Mouse (Mus musculus): Measurements from ENCODE around the gene Mbtps1. TPM values are rescaled to one million over a fixed set of nuclear protein-coding genes. Genes with fewer than 3 reads are reported as not detected.

The Mbtps1 gene
- polyA plus RNA-seq, 1 experiment from 2014 or later = 50.0 TPM

DNA sequence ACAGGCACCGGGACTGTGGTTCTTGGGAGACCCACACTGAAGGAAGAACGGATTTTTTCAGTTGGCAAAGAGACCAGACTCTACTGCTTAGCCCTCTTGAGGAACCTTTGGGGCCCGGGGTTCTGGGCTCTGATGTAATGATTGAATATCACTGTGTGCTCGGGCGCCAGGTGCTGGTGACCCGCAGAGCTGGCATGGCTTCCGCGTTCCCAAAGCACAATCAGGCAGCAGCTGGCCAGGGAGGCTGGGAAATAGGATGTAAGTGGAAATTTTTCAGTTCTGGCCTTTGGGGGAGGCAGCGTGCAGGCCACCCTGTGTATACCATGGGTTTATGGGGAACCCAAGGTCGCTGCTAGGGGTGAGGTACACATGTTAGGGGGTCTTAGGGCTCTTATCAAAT is 91.7 kb downstream of the Mbtps1 start:
- Histone ChIP-seq H3K36me3 (ENCODE audit: control insufficient read depth, insufficient read depth, low read length) (no peaks in the 10 kb centered on the region), H3K27ac (ENCODE audit: low read depth, low read length) (no peak overlapping the region), H3K9ac (ENCODE audit: low read length) (no peak overlapping the region), H3K9me3 (replicated peaks; ENCODE audit: control insufficient read depth, low read length) (no peaks in the 10 kb centered on the region), H3K27me3 (replicated peaks; ENCODE audit: control insufficient read depth, insufficient read depth, low read length) (0 out of 2 replicates have a peak, but pooled peaks cover 3% of the 10 kb centered on the region), H3K4me2 (ENCODE audit: low read length) (no peak overlapping the region), H3K4me1 (ENCODE audit: control insufficient read depth, insufficient read depth, low read length) (peaks cover 23% of the 10 kb centered on the region), H3K4me3 (ENCODE audit: low read depth, low read length) (no peak overlapping the region)
- 79% methylated on average over 10 of the region's 10 CpGs for WGBS
- no peak for ATAC-seq
- peak; percentile 37 for DNase-seq (ENCODE audit: low spot score)

DNA sequence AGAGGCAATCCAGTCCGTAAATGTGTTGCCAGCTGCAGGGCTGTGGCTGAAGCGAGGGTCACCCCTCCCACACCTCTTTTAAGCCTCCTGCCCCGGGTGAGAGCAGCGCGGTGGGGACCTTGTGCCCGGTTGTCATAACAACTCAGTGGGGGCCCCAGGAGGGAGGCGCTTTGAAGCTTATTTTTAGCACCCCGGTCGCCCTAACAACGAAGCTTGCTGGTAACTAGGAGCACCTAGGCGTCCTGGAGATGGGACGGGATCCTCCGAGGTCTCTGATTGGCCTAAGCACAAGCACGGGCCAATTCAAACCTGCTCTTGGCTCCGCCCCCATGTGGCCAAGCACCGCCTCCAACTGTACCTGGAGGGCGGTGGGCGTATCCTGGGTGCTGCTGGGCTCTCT is 92.4 kb downstream of the Mbtps1 start:
- ATAC-seq = peak; percentile 17; the same call in 1 of the 2 replicates
- no peak overlapping the region for H3K9ac ChIP-seq (ENCODE audit: low read length)
- no peak overlapping the region for H3K4me3 ChIP-seq (ENCODE audit: low read depth, low read length)
- no peaks in the 10 kb centered on the region for H3K36me3 ChIP-seq (ENCODE audit: control insufficient read depth, insufficient read depth, low read length)
- H3K27me3 ChIP-seq (replicated peaks; ENCODE audit: control insufficient read depth, insufficient read depth, low read length) = 0 out of 2 replicates have a peak, but pooled peaks cover 3% of the 10 kb centered on the region
- 2% methylated on average over 18 of the region's 18 CpGs for WGBS
- H3K9me3 ChIP-seq (replicated peaks; ENCODE audit: control insufficient read depth, low read length) = no peaks in the 10 kb centered on the region
- peaks cover 29% of the 10 kb centered on the region for H3K4me1 ChIP-seq (ENCODE audit: control insufficient read depth, insufficient read depth, low read length)
- peak; percentile 59 for DNase-seq (ENCODE audit: low spot score)
- no peak overlapping the region for H3K27ac ChIP-seq (ENCODE audit: low read depth, low read length)
- H3K4me2 ChIP-seq (ENCODE audit: low read length) = peak overlapping the region; percentile 26

DNA sequence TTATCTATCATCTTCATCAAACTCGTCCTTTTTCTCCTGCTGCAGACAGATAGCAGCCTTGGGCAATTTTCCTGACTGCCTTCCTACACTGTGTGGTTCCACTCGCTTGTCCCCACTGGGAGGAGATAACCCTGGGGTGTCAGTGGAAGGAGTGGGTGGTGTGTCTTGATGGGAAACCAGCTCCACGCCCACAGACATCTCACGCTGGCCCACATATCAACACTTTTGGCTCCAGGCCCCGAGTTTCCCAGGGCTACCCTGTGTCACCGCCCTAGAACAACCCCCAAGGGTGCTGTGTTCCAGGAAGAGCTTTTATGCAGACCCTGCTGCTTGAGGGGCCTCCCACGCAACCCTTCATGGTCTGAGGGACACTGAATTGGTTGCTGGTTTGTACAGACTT is 94.8 kb downstream of the Mbtps1 start:
- H3K4me2 ChIP-seq (ENCODE audit: low read length) = no peak overlapping the region
- H3K27ac ChIP-seq (ENCODE audit: low read depth, low read length) = no peak overlapping the region
- no peak overlapping the region for H3K9ac ChIP-seq (ENCODE audit: low read length)
- peaks cover 36% of the 10 kb centered on the region for H3K4me1 ChIP-seq (ENCODE audit: control insufficient read depth, insufficient read depth, low read length)
- no peaks in the 10 kb centered on the region for H3K36me3 ChIP-seq (ENCODE audit: control insufficient read depth, insufficient read depth, low read length)
- 0 out of 2 replicates have a peak, but pooled peaks cover 3% of the 10 kb centered on the region for H3K27me3 ChIP-seq (replicated peaks; ENCODE audit: control insufficient read depth, insufficient read depth, low read length)
- no peaks in the 10 kb centered on the region for H3K9me3 ChIP-seq (replicated peaks; ENCODE audit: control insufficient read depth, low read length)
- DNase-seq (ENCODE audit: low spot score) (peak; percentile 37), ATAC-seq (peak; percentile 37)
- no peak overlapping the region for H3K4me3 ChIP-seq (ENCODE audit: low read depth, low read length)
- WGBS = 47% methylated on average over 7 of the region's 7 CpGs

DNA sequence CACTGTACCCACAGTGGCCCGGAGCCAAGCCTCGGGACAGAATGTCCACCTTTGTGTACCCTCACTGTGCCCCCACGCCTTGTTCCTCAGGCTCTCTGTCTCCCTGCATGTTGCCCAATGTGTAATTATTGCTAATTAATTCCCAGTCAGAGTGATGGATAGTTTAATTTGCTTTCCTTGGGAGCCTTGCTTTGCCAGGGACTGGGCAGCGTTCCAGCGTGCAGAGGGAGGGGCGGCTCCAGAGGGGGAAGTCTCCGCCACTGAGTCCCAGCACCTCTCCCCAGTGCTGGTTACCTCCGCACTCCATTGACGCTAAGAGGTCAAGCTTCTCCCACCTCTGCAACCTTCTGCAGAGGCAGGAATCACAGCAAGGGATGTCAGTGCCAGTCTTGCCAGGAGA is 97.2 kb downstream of the Mbtps1 start:
- peak; percentile 91 for DNase-seq (ENCODE audit: low spot score)
- H3K9ac ChIP-seq (ENCODE audit: low read length) = no peak overlapping the region
- no peaks in the 10 kb centered on the region for H3K36me3 ChIP-seq (ENCODE audit: control insufficient read depth, insufficient read depth, low read length)
- 0 out of 2 replicates have a peak overlapping the region, but pooled peaks have one; percentile 11 for H3K27ac ChIP-seq (ENCODE audit: low read depth, low read length)
- 0 out of 2 replicates have a peak, but pooled peaks cover 3% of the 10 kb centered on the region for H3K27me3 ChIP-seq (replicated peaks; ENCODE audit: control insufficient read depth, insufficient read depth, low read length)
- 10% methylated on average over 9 of the region's 9 CpGs for WGBS
- peaks cover 30% of the 10 kb centered on the region for H3K4me1 ChIP-seq (ENCODE audit: control insufficient read depth, insufficient read depth, low read length)
- no peaks in the 10 kb centered on the region for H3K9me3 ChIP-seq (replicated peaks; ENCODE audit: control insufficient read depth, low read length)
- no peak overlapping the region for H3K4me3 ChIP-seq (ENCODE audit: low read depth, low read length)
- peak; percentile 70 for ATAC-seq
- no peak overlapping the region for H3K4me2 ChIP-seq (ENCODE audit: low read length)

DNA sequence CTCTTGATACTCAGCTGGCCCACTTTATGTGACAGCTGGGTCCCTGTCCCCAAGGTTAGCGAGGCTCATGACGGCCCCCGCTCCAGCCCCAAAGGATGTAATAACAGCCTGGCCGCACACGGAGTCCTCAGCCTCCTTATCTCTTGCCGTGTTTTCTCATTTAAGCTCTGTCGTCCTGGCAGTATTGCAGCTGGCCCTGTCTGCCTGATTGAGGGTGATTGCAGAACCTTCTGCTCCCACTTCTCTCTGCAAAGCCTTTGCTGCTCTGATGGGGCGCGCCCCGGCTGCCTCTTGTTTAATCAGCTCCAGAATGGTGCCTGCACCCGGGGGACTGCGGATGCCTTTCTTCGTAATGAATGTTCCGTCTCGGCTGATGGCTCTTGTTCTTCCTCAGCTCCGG is 98.8 kb downstream of the Mbtps1 start:
- ATAC-seq (peak; percentile 43; the same call in 1 of the 2 replicates), DNase-seq (ENCODE audit: low spot score) (peak; percentile 74)
- WGBS = 43% methylated on average over 16 of the region's 16 CpGs
- Histone ChIP-seq H3K4me2 (ENCODE audit: low read length) (no peak overlapping the region), H3K27ac (ENCODE audit: low read depth, low read length) (peak overlapping the region; percentile 67; the same call in 1 of the 2 replicates), H3K9me3 (replicated peaks; ENCODE audit: control insufficient read depth, low read length) (no peaks in the 10 kb centered on the region), H3K9ac (ENCODE audit: low read length) (0 out of 2 replicates have a peak overlapping the region, but pooled peaks have one; percentile 1), H3K27me3 (replicated peaks; ENCODE audit: control insufficient read depth, insufficient read depth, low read length) (0 out of 2 replicates have a peak, but pooled peaks cover 3% of the 10 kb centered on the region), H3K36me3 (ENCODE audit: control insufficient read depth, insufficient read depth, low read length) (no peaks in the 10 kb centered on the region), H3K4me1 (ENCODE audit: control insufficient read depth, insufficient read depth, low read length) (peaks cover 19% of the 10 kb centered on the region), H3K4me3 (ENCODE audit: low read depth, low read length) (no peak overlapping the region)

Other genes starting within 250 kb of the Mbtps1 start
- gene Hsbp1, start 214.2 kb downstream of the Mbtps1 start, polyA plus RNA-seq (2014; fragmentation: Nextera tagmentation; extraction: Ambion mirVana) = 593 and 648 TPM in 2 replicates
- gene Mlycd, start 163.9 kb downstream of the Mbtps1 start, polyA plus RNA-seq (2014; fragmentation: Nextera tagmentation; extraction: Ambion mirVana) = 12.3 and 16.6 TPM in 2 replicates
- 0.15 and 0.28 TPM in 2 replicates for gene Osgin1, start 124.6 kb downstream of the Mbtps1 start, polyA plus RNA-seq (2014; fragmentation: Nextera tagmentation; extraction: Ambion mirVana)
- 16.9 and 19.5 TPM in 2 replicates for gene Necab2, start 112.0 kb downstream of the Mbtps1 start, polyA plus RNA-seq (2014; fragmentation: Nextera tagmentation; extraction: Ambion mirVana)
- gene Slc38a8, start 57.0 kb downstream of the Mbtps1 start, polyA plus RNA-seq (2014; fragmentation: Nextera tagmentation; extraction: Ambion mirVana) = not detected in 2 replicates
- 183 and 202 TPM in 2 replicates for gene Hsdl1, start 16.4 kb upstream of the Mbtps1 start, polyA plus RNA-seq (2014; fragmentation: Nextera tagmentation; extraction: Ambion mirVana)
- gene Dnaaf1, start 16.5 kb upstream of the Mbtps1 start, polyA plus RNA-seq (2014; fragmentation: Nextera tagmentation; extraction: Ambion mirVana) = 0.39 and 0.40 TPM in 2 replicates
- gene Taf1c, start 46.5 kb upstream of the Mbtps1 start, polyA plus RNA-seq (2014; fragmentation: Nextera tagmentation; extraction: Ambion mirVana) = 13.7 and 15.5 TPM in 2 replicates
- 0.09 TPM in 1 of 2 replicates, not detected in the other for gene Adad2, start 54.0 kb upstream of the Mbtps1 start, polyA plus RNA-seq (2014; fragmentation: Nextera tagmentation; extraction: Ambion mirVana)
- 0.20 and 0.21 TPM in 2 replicates for gene Kcng4, start 76.9 kb upstream of the Mbtps1 start, polyA plus RNA-seq (2014; fragmentation: Nextera tagmentation; extraction: Ambion mirVana)
- gene Wfdc1, start 107.6 kb upstream of the Mbtps1 start, polyA plus RNA-seq (2014; fragmentation: Nextera tagmentation; extraction: Ambion mirVana) = 3.7 and 4.5 TPM in 2 replicates
- 0.05 TPM in 1 of 2 replicates, not detected in the other for gene Atp2c2, start 141.3 kb upstream of the Mbtps1 start, polyA plus RNA-seq (2014; fragmentation: Nextera tagmentation; extraction: Ambion mirVana)
- 5.1 and 6.0 TPM in 2 replicates for gene Tldc1, start 219.7 kb upstream of the Mbtps1 start, polyA plus RNA-seq (2014; fragmentation: Nextera tagmentation; extraction: Ambion mirVana)